Mouse (Mus musculus): ENCODE results near the gene Gpr137b.
"Not testable (repeated sequence)": the region's sequence is repeated elsewhere in the genome, so short reads cannot be mapped to it uniquely, and the experiment has no call there.

GRCm38 (mm10) chr13:13400851-13401250 lies 7.0 kb upstream of the Gpr137b start:
- not testable (repeated sequence) for TF ChIP-seq CTCF, POLR2A (IDR thresholded peaks at IDR 0.05; ENCODE audit: insufficient read depth, low read depth, low read length)

Measured in olfactory bulb, adult 2 months (tissue).